Mouse (Mus musculus) heart, embryonic 10.5 days (tissue): ENCODE data around the gene Olfr1089. TPM values are rescaled to one million over a fixed set of nuclear protein-coding genes. Genes with fewer than 3 reads are reported as not detected.

Source experiments
- DNase-seq: peaks from one replicate; pipeline ENCODE4 v3.0.0-alpha.2; 2017; ENCODE audit warnings: low spot score
- H3K27ac ChIP-seq: fragments of 300-500 bp; sonication (generic); 2 replicates; pipeline ENCODE4 v1.5.1; 2016; ENCODE audit warnings: mild to moderate bottlenecking
- H3K27me3 ChIP-seq: fragments of 300-500 bp; sonication (generic); 2 replicates; pipeline ENCODE4 v1.6.1; 2016; ENCODE audit warnings: mild to moderate bottlenecking; ENCODE audit not compliant: poor library complexity, insufficient read depth, severe bottlenecking
- H3K36me3 ChIP-seq: fragments of 300-500 bp; sonication (generic); 2 replicates; pipeline ENCODE4 v1.6.1; 2016; ENCODE audit warnings: mild to moderate bottlenecking, moderate library complexity
- H3K4me1 ChIP-seq: fragments of 300-500 bp; sonication (generic); 2 replicates; pipeline ENCODE4 v1.6.1; 2016; ENCODE audit warnings: mild to moderate bottlenecking
- H3K4me3 ChIP-seq: fragments of 300-500 bp; sonication (generic); 2 replicates; pipeline ENCODE4 v1.5.1; 2016; ENCODE audit warnings: mild to moderate bottlenecking, moderate library complexity
- H3K9me3 ChIP-seq: fragments of 300-500 bp; sonication (generic); 2 replicates; pipeline ENCODE4 v1.6.1; 2016; ENCODE audit warnings: mild to moderate bottlenecking, moderate library complexity
- WGBS: fragments of 180-500 bp; shearing (Covaris S2); methylation state at CpG from one replicate; pipeline ENCODE4 v1.1.7; 2016; 5-methylcytosine and 5-hydroxymethylcytosine counted together
- polyA plus RNA-seq: library from polyadenylated mRNA; unstranded; fragments of >200 nt; fragmentation: Nextera tagmentation; extraction: Ambion mirVana; gene quantifications from 2 replicates; pipeline ENCODE4 v1.2.1, GENCODE M21; 2016

Olfr1089 gene
- polyA plus RNA-seq = not detected in 2 replicates

- Histone ChIP-seq H3K9me3 (no peaks in the 10 kb centered on the region), H3K36me3 (no peaks in the 10 kb centered on the region), H3K27ac (no peak within 1 kb of the TSS), H3K27me3 (no peaks in the 10 kb centered on the region), H3K4me3 (no peak within 1 kb of the TSS), H3K4me1 (no peaks in the 10 kb centered on the region)
- no peak for DNase-seq
Observed at GRCm38 (mm10) chr2:86733601-86734000, at the start of gene Olfr1089. Gene Olfr1089 (minus strand): TSS chr2:86733701.

- H3K4me3 ChIP-seq = no peak within 1 kb of the TSS
- DNase-seq = no peak
- H3K36me3 ChIP-seq = no peaks in the 10 kb centered on the region
- no peaks in the 10 kb centered on the region for H3K9me3 ChIP-seq
- H3K27me3 ChIP-seq = no peaks in the 10 kb centered on the region
- no peak within 1 kb of the TSS for H3K27ac ChIP-seq
- no peaks in the 10 kb centered on the region for H3K4me1 ChIP-seq
- 79% methylated on average over 2 of the region's 2 CpGs for WGBS
Observed at GRCm38 (mm10) chr2:86782179-86782578, 48.7 kb upstream of the Olfr1089 start, which contains the start of gene Olfr1093. Gene Olfr1093 (plus strand): TSS chr2:86782479.

GRCm38 (mm10) chr2:86761050-86761449 is 27.5 kb upstream of the Olfr1089 start:
- no peaks in the 10 kb centered on the region for H3K36me3 ChIP-seq
- 95% methylated on average over 6 of the region's 6 CpGs for WGBS
- no peak for DNase-seq

GRCm38 (mm10) chr2:86758893-86759292 is 25.4 kb upstream of the Olfr1089 start, which contains the start of gene Olfr1090:
Gene Olfr1090 (minus strand): TSS chr2:86758993.
- Histone ChIP-seq H3K27ac (no peak within 1 kb of the TSS), H3K9me3 (no peaks in the 10 kb centered on the region), H3K4me1 (no peaks in the 10 kb centered on the region), H3K36me3 (no peaks in the 10 kb centered on the region), H3K27me3 (no peaks in the 10 kb centered on the region), H3K4me3 (no peak within 1 kb of the TSS)
- 82% methylated on average over 1 of the region's 1 CpGs for WGBS
- DNase-seq = no peak

More at GRCm38 (mm10) chr2:86761050-86761449, 27.5 kb upstream of the Olfr1089 start:
- no peak overlapping the region for H3K4me3 ChIP-seq
- H3K4me1 ChIP-seq = no peaks in the 10 kb centered on the region
- H3K9me3 ChIP-seq = no peaks in the 10 kb centered on the region
- H3K27me3 ChIP-seq = no peaks in the 10 kb centered on the region
- no peak overlapping the region for H3K27ac ChIP-seq

GRCm38 (mm10) chr2:86698295-86698694 is 35.2 kb downstream of the Olfr1089 start, which contains the start of gene Olfr1087:
Gene Olfr1087 (minus strand): TSS chr2:86698395.
- Histone ChIP-seq H3K27ac (no peak within 1 kb of the TSS), H3K27me3 (no peaks in the 10 kb centered on the region), H3K9me3 (no peaks in the 10 kb centered on the region), H3K36me3 (no peaks in the 10 kb centered on the region), H3K4me1 (no peaks in the 10 kb centered on the region), H3K4me3 (no peak within 1 kb of the TSS)
- no peak for DNase-seq

Other genes with a start within 250 kb of the Olfr1089 start
- gene Olfr228, start 246.3 kb downstream of the Olfr1089 start, polyA plus RNA-seq = not detected in 2 replicates
- gene Olfr1076, start 225.2 kb downstream of the Olfr1089 start, polyA plus RNA-seq = not detected in 2 replicates
- gene Olfr1079, start 191.2 kb downstream of the Olfr1089 start, polyA plus RNA-seq = not detected in 2 replicates
- not detected in 2 replicates for gene Olfr1080, start 175.5 kb downstream of the Olfr1089 start, polyA plus RNA-seq
- not detected in 2 replicates for gene Olfr1082, start 134.7 kb downstream of the Olfr1089 start, polyA plus RNA-seq
- gene Olfr1084, start 94.0 kb downstream of the Olfr1089 start, polyA plus RNA-seq = not detected in 2 replicates
- gene Olfr1085, start 71.7 kb downstream of the Olfr1089 start, polyA plus RNA-seq = not detected in 2 replicates
- gene Olfr1086, start 53.6 kb downstream of the Olfr1089 start, polyA plus RNA-seq = not detected in 2 replicates
- gene Olfr1087, start 35.3 kb downstream of the Olfr1089 start, polyA plus RNA-seq = not detected in 2 replicates
- not detected in 2 replicates for gene Olfr1090, start 25.3 kb upstream of the Olfr1089 start, polyA plus RNA-seq
- not detected in 2 replicates for gene Olfr1093, start 48.8 kb upstream of the Olfr1089 start, polyA plus RNA-seq
- not detected in 2 replicates for gene Olfr141, start 76.3 kb upstream of the Olfr1089 start, polyA plus RNA-seq
- gene Olfr1094, start 91.0 kb upstream of the Olfr1089 start, polyA plus RNA-seq = not detected in 2 replicates
- gene Olfr1095, start 118.0 kb upstream of the Olfr1089 start, polyA plus RNA-seq = not detected in 2 replicates
- not detected in 2 replicates for gene Gm13723, start 141.1 kb upstream of the Olfr1089 start, polyA plus RNA-seq
- gene Olfr1097, start 158.5 kb upstream of the Olfr1089 start, polyA plus RNA-seq = not detected in 2 replicates
- not detected in 2 replicates for gene Olfr1098, start 190.8 kb upstream of the Olfr1089 start, polyA plus RNA-seq
- not detected in 2 replicates for gene Olfr1099, start 227.0 kb upstream of the Olfr1089 start, polyA plus RNA-seq
- gene Olfr1100, start 246.3 kb upstream of the Olfr1089 start, polyA plus RNA-seq = not detected in 2 replicates